Mouse (Mus musculus): Measurements from ENCODE around the gene Mea1. TPM values are rescaled to one million over a fixed set of nuclear protein-coding genes. Genes with fewer than 3 reads are reported as not detected.

Gene Mea1
- polyA plus RNA-seq, 1 experiment, result not detected

GRCm38 (mm10) chr17:46725731-46726645 lies 47.4 kb downstream of the Mea1 start:
- no peak overlapping the region for H3K27ac ChIP-seq (ENCODE audit: insufficient read depth, low read depth, low read length)
- TF ChIP-seq CTCF (IDR thresholded peaks at IDR 0.05; ENCODE audit: insufficient read depth, low read depth, low read length) (no peak), POLR2A (IDR thresholded peaks at IDR 0.05; ENCODE audit: insufficient read depth, low read depth, low read length) (no peak)
- WGBS, result 91% methylated on average over 26 of the region's 26 CpGs

GRCm38 (mm10) chr17:46727271-46727670 lies 48.7 kb downstream of the Mea1 start:
- Histone ChIP-seq H3K4me3 (ENCODE audit: insufficient read depth, low read depth, low read length) (no peak overlapping the region), H3K27ac (ENCODE audit: insufficient read depth, low read depth, low read length) (no peak overlapping the region), H3K4me1 (ENCODE audit: control insufficient read depth, insufficient read depth, low read length) (peaks cover 5% of the 10 kb centered on the region; the same call in 1 of the 2 replicates)
- TF ChIP-seq POLR2A (IDR thresholded peaks at IDR 0.05; ENCODE audit: insufficient read depth, low read depth, low read length), result no peak
- 92% methylated on average over 11 of the region's 11 CpGs for WGBS

More at GRCm38 (mm10) chr17:46725731-46726645, 47.4 kb downstream of the Mea1 start:
- Histone ChIP-seq H3K4me3 (ENCODE audit: insufficient read depth, low read depth, low read length) (no peak overlapping the region), H3K4me1 (ENCODE audit: control insufficient read depth, insufficient read depth, low read length) (peaks cover 5% of the 10 kb centered on the region; the same call in 1 of the 2 replicates)

GRCm38 (mm10) chr17:46728021-46728420 lies 49.4 kb downstream of the Mea1 start:
- H3K4me3 ChIP-seq (ENCODE audit: insufficient read depth, low read depth, low read length), result no peak overlapping the region
- TF ChIP-seq POLR2A (IDR thresholded peaks at IDR 0.05; ENCODE audit: insufficient read depth, low read depth, low read length) (no peak), CTCF (IDR thresholded peaks at IDR 0.05; ENCODE audit: insufficient read depth, low read depth, low read length) (no peak)
- H3K27ac ChIP-seq (ENCODE audit: insufficient read depth, low read depth, low read length), result no peak overlapping the region
- peaks cover 5% of the 10 kb centered on the region; the same call in 1 of the 2 replicates for H3K4me1 ChIP-seq (ENCODE audit: control insufficient read depth, insufficient read depth, low read length)
- WGBS, result 45% methylated on average over 6 of the region's 6 CpGs

DNA sequence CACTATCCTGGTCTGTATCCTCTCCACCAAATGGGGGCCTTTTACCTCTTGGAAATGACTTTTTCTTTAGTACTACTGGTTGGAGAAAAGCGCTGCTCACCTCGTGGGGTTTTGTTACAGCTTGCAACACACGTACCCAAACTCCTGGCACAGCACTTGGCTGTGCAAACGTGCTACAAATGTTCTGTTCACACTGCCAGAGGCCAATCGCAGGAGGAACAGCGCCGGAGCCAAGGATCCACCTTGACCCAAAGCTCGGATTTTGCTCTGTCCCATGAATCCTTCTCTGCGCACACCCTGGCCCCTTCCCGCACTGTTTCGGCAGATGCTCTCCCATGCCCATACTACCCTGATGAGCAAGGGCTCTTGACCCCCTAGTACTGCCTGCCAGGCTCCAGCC lies 49.9 kb downstream of the Mea1 start:
- WGBS, result 56% methylated on average over 11 of the region's 11 CpGs
- peaks cover 5% of the 10 kb centered on the region; the same call in 1 of the 2 replicates for H3K4me1 ChIP-seq (ENCODE audit: control insufficient read depth, insufficient read depth, low read length)
- TF ChIP-seq CTCF (IDR thresholded peaks at IDR 0.05; ENCODE audit: insufficient read depth, low read depth, low read length), result no peak
- no peak for TF ChIP-seq POLR2A (IDR thresholded peaks at IDR 0.05; ENCODE audit: insufficient read depth, low read depth, low read length)
- no peak overlapping the region for H3K4me3 ChIP-seq (ENCODE audit: insufficient read depth, low read depth, low read length)
- H3K27ac ChIP-seq (ENCODE audit: insufficient read depth, low read depth, low read length), result no peak overlapping the region

- H3K27ac ChIP-seq (ENCODE audit: insufficient read depth, low read depth, low read length), result no peak within 1 kb of the TSS
- no peak within 1 kb of the TSS for H3K4me3 ChIP-seq (ENCODE audit: insufficient read depth, low read depth, low read length)
- WGBS, result 26% methylated on average over 24 of the region's 24 CpGs
- TF ChIP-seq CTCF (IDR thresholded peaks at IDR 0.05; ENCODE audit: insufficient read depth, low read depth, low read length) (no peak), POLR2A (IDR thresholded peaks at IDR 0.05; ENCODE audit: insufficient read depth, low read depth, low read length) (no peak)
- peaks cover 5% of the 10 kb centered on the region; the same call in 1 of the 2 replicates for H3K4me1 ChIP-seq (ENCODE audit: control insufficient read depth, insufficient read depth, low read length)
Observed at GRCm38 (mm10) chr17:46728904-46729318, 50.3 kb downstream of the Mea1 start, which contains the start of gene Gnmt. TSS of gene Gnmt (minus strand) at chr17:46729168.

Other genes with a start within 250 kb of the Mea1 start
- not detected in 2 replicates for gene Crip3, start 249.9 kb upstream of the Mea1 start, polyA plus RNA-seq (2012; ENCODE audit: insufficient read depth, insufficient read length, low replicate concordance, missing spikeins)
- gene Slc22a7, start 240.3 kb upstream of the Mea1 start, polyA plus RNA-seq (2012; ENCODE audit: insufficient read depth, insufficient read length, low replicate concordance, missing spikeins), result not detected in 2 replicates
- not detected in 2 replicates for gene Ttbk1, start 191.1 kb upstream of the Mea1 start, polyA plus RNA-seq (2012; ENCODE audit: insufficient read depth, insufficient read length, low replicate concordance, missing spikeins)
- gene Dnph1, start 182.1 kb upstream of the Mea1 start, polyA plus RNA-seq (2012; ENCODE audit: insufficient read depth, insufficient read length, low replicate concordance, missing spikeins), result not detected in 2 replicates
- gene Cul9, start 132.4 kb upstream of the Mea1 start, polyA plus RNA-seq (2012; ENCODE audit: insufficient read depth, insufficient read length, low replicate concordance, missing spikeins), result not detected in 2 replicates
- gene Srf, start 122.6 kb upstream of the Mea1 start, polyA plus RNA-seq (2012; ENCODE audit: insufficient read depth, insufficient read length, low replicate concordance, missing spikeins), result not detected in 2 replicates
- not detected in 2 replicates for gene Ptk7, start 49.3 kb upstream of the Mea1 start, polyA plus RNA-seq (2012; ENCODE audit: insufficient read depth, insufficient read length, low replicate concordance, missing spikeins)
- gene Klc4, start 32.8 kb upstream of the Mea1 start, polyA plus RNA-seq (2012; ENCODE audit: insufficient read depth, insufficient read length, low replicate concordance, missing spikeins), result not detected in 2 replicates
- gene Mrpl2, start 32.6 kb upstream of the Mea1 start, polyA plus RNA-seq (2012; ENCODE audit: insufficient read depth, insufficient read length, low replicate concordance, missing spikeins), result not detected in 2 replicates
- gene Cul7, start 28.5 kb upstream of the Mea1 start, polyA plus RNA-seq (2012; ENCODE audit: insufficient read depth, insufficient read length, low replicate concordance, missing spikeins), result not detected in 2 replicates
- gene Rrp36, start 4.4 kb upstream of the Mea1 start, polyA plus RNA-seq (2012; ENCODE audit: insufficient read depth, insufficient read length, low replicate concordance, missing spikeins), result not detected in 2 replicates
- gene Klhdc3, start 2.1 kb downstream of the Mea1 start, polyA plus RNA-seq (2012; ENCODE audit: insufficient read depth, insufficient read length, low replicate concordance, missing spikeins), result not detected in 2 replicates
- 293 TPM in 1 of 2 replicates, not detected in the other for gene Ppp2r5d, start 26.3 kb downstream of the Mea1 start, polyA plus RNA-seq (2012; ENCODE audit: insufficient read depth, insufficient read length, low replicate concordance, missing spikeins)
- gene Pex6, start 32.7 kb downstream of the Mea1 start, polyA plus RNA-seq (2012; ENCODE audit: insufficient read depth, insufficient read length, low replicate concordance, missing spikeins), result not detected in 2 replicates
- not detected in 2 replicates for gene Gnmt, start 50.4 kb downstream of the Mea1 start, polyA plus RNA-seq (2012; ENCODE audit: insufficient read depth, insufficient read length, low replicate concordance, missing spikeins)
- not detected in 2 replicates for gene Cnpy3, start 73.4 kb downstream of the Mea1 start, polyA plus RNA-seq (2012; ENCODE audit: insufficient read depth, insufficient read length, low replicate concordance, missing spikeins)
- not detected in 2 replicates for gene Ptcra, start 84.9 kb downstream of the Mea1 start, polyA plus RNA-seq (2012; ENCODE audit: insufficient read depth, insufficient read length, low replicate concordance, missing spikeins)
- not detected in 2 replicates for gene 2310039H08Rik, start 93.8 kb downstream of the Mea1 start, polyA plus RNA-seq (2012; ENCODE audit: insufficient read depth, insufficient read length, low replicate concordance, missing spikeins)
- not detected in 2 replicates for gene Rpl7l1, start 103.9 kb downstream of the Mea1 start, polyA plus RNA-seq (2012; ENCODE audit: insufficient read depth, insufficient read length, low replicate concordance, missing spikeins)
- gene Bicral, start 179.7 kb downstream of the Mea1 start, polyA plus RNA-seq (2012; ENCODE audit: insufficient read depth, insufficient read length, low replicate concordance, missing spikeins), result not detected in 2 replicates
- gene Tbcc, start 211.9 kb downstream of the Mea1 start, polyA plus RNA-seq (2012; ENCODE audit: insufficient read depth, insufficient read length, low replicate concordance, missing spikeins), result not detected in 2 replicates
- not detected in 2 replicates for gene Prph2, start 231.7 kb downstream of the Mea1 start, polyA plus RNA-seq (2012; ENCODE audit: insufficient read depth, insufficient read length, low replicate concordance, missing spikeins)

Data from olfactory bulb, adult 2 months (tissue).